Mouse (Mus musculus): Measurements from ENCODE around the gene Myo5a. TPM values are rescaled to one million over a fixed set of nuclear protein-coding genes. Genes with fewer than 3 reads are reported as not detected.

The Myo5a gene
- polyA plus RNA-seq, 1 experiment from 2014 or later, result 10.5 TPM

DNA sequence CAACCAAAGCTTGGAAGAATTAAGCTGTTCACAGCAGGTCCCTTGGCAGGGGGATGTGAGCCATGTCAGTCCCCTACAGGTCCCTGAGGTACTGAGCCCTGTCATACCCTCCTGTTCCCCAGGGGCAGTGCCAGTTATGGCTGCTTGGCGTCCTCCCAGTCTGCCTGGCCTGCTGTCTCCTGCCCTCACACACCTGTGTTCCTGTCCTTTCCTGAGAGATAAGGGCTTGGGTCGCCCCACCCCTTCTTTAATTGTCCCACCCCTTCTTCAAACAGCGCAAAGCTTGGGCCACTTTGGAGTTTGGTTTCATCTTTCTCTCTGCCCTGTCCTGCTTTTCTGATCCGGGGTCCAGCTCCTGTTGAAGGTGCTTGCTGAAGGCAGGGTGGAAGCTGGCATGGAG is 188.0 kb downstream of the Myo5a start:
- no peak overlapping the region for H3K4me3 ChIP-seq (replicated peaks; ENCODE audit: low read length)
- H3K4me1 ChIP-seq (ENCODE audit: control insufficient read depth, insufficient read depth, low read length), result peaks cover 19% of the 10 kb centered on the region
- H3K36me3 ChIP-seq (ENCODE audit: control insufficient read depth, insufficient read depth, low read length), result no peaks in the 10 kb centered on the region
- H3K9ac ChIP-seq (ENCODE audit: low read length), result no peak overlapping the region
- no peaks in the 10 kb centered on the region for H3K27me3 ChIP-seq (ENCODE audit: control insufficient read depth, insufficient read depth, low read length)
- H3K9me3 ChIP-seq (replicated peaks; ENCODE audit: control insufficient read depth, low read length), result no peaks in the 10 kb centered on the region; the same call in 1 of the 2 replicates
- H3K27ac ChIP-seq (ENCODE audit: low read length), result 0 out of 2 replicates have a peak overlapping the region, but pooled peaks have one; percentile 5
- no peak for ATAC-seq (ENCODE audit: insufficient read depth, low FRiP score)
- WGBS, result 43% methylated on average over 4 of the region's 4 CpGs
- H3K4me2 ChIP-seq (ENCODE audit: low read depth, low read length), result no peak overlapping the region

DNA sequence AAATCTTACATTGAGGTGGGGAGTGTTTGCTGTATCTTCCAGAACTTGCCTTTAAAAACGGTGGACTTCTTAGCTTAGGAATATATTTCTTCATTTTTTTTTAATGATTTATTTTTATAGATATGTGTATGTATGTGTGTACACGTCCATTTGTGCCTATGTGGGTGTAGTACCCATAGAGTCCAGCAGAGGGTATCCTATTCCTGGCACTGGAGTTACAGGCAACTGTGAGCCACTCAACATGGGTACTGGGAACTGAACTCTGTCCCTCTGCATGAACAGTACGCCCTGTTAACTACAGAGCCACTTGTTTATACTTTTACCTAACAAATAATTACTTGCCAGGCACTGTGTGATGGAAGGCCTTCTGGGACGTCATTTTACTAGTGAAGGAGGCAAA is 188.8 kb downstream of the Myo5a start:
- no peak for ATAC-seq (ENCODE audit: insufficient read depth, low FRiP score)
- Histone ChIP-seq H3K27ac (ENCODE audit: low read length) (no peak overlapping the region), H3K9me3 (replicated peaks; ENCODE audit: control insufficient read depth, low read length) (no peaks in the 10 kb centered on the region; the same call in 1 of the 2 replicates), H3K9ac (ENCODE audit: low read length) (no peak overlapping the region), H3K36me3 (ENCODE audit: control insufficient read depth, insufficient read depth, low read length) (no peaks in the 10 kb centered on the region), H3K4me2 (ENCODE audit: low read depth, low read length) (no peak overlapping the region), H3K4me1 (ENCODE audit: control insufficient read depth, insufficient read depth, low read length) (peaks cover 16% of the 10 kb centered on the region), H3K27me3 (ENCODE audit: control insufficient read depth, insufficient read depth, low read length) (no peaks in the 10 kb centered on the region), H3K4me3 (replicated peaks; ENCODE audit: low read length) (no peak overlapping the region)
- 87% methylated on average over 4 of the region's 4 CpGs for WGBS

DNA sequence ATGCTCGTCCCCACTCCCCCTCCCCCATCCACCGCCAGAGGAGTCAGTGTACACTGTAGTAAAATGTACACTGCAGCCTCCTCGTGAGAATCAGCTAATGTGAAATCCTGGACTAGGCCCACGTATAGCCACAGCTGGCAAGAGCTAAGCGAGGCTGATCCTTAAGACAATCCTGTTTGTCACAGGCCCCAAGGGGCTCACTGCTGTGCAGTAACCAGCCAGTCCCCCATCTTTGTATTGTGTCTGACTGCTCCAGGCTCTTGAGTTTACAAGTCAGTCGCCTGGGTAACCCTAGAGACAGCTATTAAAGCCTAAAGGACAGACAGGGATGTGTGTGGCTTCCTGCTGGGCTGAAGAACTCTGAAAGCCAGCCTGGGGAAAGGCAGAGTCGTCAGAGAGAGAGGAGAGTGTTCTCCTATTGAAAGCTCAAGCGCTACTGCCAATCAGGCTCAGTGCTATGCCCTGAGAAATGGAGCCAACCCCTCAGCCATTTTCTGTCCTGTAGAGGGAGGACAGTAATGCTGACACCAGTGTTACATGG is 190.6 kb downstream of the Myo5a start:
- Histone ChIP-seq H3K9me3 (replicated peaks; ENCODE audit: control insufficient read depth, low read length) (no peaks in the 10 kb centered on the region; the same call in 1 of the 2 replicates), H3K27me3 (ENCODE audit: control insufficient read depth, insufficient read depth, low read length) (no peaks in the 10 kb centered on the region), H3K4me2 (ENCODE audit: low read depth, low read length) (no peak overlapping the region), H3K27ac (ENCODE audit: low read length) (peak overlapping the region; percentile 49; the same call in 1 of the 2 replicates), H3K36me3 (ENCODE audit: control insufficient read depth, insufficient read depth, low read length) (no peaks in the 10 kb centered on the region), H3K9ac (ENCODE audit: low read length) (no peak overlapping the region; the same call in 1 of the 2 replicates), H3K4me1 (ENCODE audit: control insufficient read depth, insufficient read depth, low read length) (peaks cover 19% of the 10 kb centered on the region), H3K4me3 (replicated peaks; ENCODE audit: low read length) (no peak overlapping the region)
- whole genome bisulfite sequencing, result 27% methylated on average over 8 of the region's 8 CpGs
- ATAC-seq (ENCODE audit: insufficient read depth, low FRiP score), result no peak

DNA sequence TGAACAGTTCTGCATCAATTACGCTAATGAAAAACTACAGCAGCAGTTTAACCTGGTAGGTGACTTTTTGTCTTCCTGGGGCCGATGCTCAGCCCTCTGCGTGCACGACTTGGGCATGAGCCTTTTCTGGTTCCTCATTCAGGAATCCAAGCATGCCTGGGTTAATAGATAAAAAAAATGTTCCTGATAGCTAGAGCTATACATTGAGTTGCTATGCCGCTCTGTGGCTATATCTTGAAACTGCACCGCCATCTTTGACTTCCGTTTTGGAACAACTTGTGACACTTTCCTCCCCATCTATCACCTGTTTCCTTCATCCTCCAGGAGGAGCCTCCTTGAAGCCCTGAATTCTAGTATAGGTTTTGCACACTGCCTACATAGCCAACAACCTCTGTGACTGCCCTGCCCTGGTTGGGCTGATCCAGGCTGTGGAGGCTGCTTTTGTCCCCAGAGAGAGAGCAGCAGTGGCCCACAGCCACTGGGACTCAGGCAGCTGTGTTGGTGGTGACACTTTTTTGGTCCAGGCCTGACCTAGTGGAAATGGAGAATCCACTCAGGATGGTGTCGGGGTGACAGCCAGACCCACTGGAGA is 191.5 kb downstream of the Myo5a start:
- peaks cover 19% of the 10 kb centered on the region for H3K4me1 ChIP-seq (ENCODE audit: control insufficient read depth, insufficient read depth, low read length)
- no peaks in the 10 kb centered on the region for H3K27me3 ChIP-seq (ENCODE audit: control insufficient read depth, insufficient read depth, low read length)
- H3K4me2 ChIP-seq (ENCODE audit: low read depth, low read length), result no peak overlapping the region
- no peak overlapping the region for H3K9ac ChIP-seq (ENCODE audit: low read length)
- H3K4me3 ChIP-seq (replicated peaks; ENCODE audit: low read length), result no peak overlapping the region
- ATAC-seq (ENCODE audit: insufficient read depth, low FRiP score), result no peak
- no peaks in the 10 kb centered on the region for H3K36me3 ChIP-seq (ENCODE audit: control insufficient read depth, insufficient read depth, low read length)
- H3K9me3 ChIP-seq (replicated peaks; ENCODE audit: control insufficient read depth, low read length), result no peaks in the 10 kb centered on the region; the same call in 1 of the 2 replicates
- H3K27ac ChIP-seq (ENCODE audit: low read length), result no peak overlapping the region
- 64% methylated on average over 8 of the region's 8 CpGs for WGBS

DNA sequence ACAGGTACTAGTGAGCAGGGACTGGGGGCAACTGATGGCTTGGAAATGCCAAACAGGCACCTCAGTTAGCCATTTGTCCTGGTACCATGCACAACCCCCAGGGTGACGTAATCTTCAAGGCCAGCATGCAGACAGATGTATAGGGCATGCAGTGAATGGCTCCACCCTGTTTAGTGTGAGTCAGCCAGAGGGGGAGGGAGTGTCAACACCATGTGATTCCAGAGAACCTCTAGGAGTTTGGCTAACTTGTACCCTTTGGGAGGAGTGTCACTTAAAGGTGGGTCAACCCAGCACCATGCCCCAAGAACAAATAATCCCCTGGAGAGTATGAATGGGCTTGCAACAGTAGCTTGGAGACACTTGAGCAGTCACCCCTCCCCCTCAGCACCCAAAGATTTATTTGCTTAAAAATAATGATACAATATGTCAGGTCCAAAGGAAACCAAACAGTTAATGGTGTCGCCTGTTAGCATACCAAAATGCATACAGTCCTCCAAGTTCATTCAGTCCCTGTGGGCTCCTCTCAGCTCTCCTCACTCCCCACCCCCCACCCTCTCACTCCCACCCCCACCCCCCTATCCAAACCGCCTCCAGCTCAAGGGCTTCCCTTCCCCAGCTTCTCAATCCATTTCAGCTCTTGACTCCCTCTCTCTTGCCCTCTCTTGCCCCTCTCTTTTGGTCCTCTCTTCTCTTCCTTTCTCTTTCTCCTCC is 193.3 kb downstream of the Myo5a start:
- H3K27ac ChIP-seq (ENCODE audit: low read length), result peak overlapping the region; percentile 76

DNA sequence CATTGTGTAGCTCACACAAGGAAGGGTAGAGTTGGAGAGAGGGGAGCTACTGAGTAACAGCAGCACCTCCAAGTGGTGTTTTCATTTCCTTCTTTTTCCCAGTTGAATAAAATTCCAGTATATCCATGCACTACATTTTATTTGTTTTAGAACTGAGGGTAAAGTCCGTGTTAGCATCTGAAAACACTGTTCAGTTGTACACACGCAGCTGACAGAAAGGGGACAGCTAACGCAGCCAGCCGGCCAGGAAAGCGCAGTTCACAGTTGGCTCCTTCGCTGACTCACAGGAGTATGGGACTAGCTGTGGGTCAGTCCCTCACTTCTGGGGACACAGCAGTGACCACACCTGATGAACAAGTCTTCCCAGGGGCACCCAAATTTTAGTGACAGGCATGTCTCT is 196.3 kb downstream of the Myo5a start:
- Histone ChIP-seq H3K4me1 (ENCODE audit: control insufficient read depth, insufficient read depth, low read length) (peaks cover 10% of the 10 kb centered on the region; the same call in 1 of the 2 replicates), H3K9me3 (replicated peaks; ENCODE audit: control insufficient read depth, low read length) (no peaks in the 10 kb centered on the region), H3K4me3 (replicated peaks; ENCODE audit: low read length) (no peak overlapping the region), H3K4me2 (ENCODE audit: low read depth, low read length) (no peak overlapping the region), H3K9ac (ENCODE audit: low read length) (no peak overlapping the region), H3K27ac (ENCODE audit: low read length) (no peak overlapping the region), H3K36me3 (ENCODE audit: control insufficient read depth, insufficient read depth, low read length) (no peaks in the 10 kb centered on the region), H3K27me3 (ENCODE audit: control insufficient read depth, insufficient read depth, low read length) (no peaks in the 10 kb centered on the region)
- WGBS, result 66% methylated on average over 6 of the region's 6 CpGs
- ATAC-seq (ENCODE audit: insufficient read depth, low FRiP score), result no peak

More for the DNA sequence above, 193.3 kb downstream of the Myo5a start:
- Histone ChIP-seq H3K9me3 (replicated peaks; ENCODE audit: control insufficient read depth, low read length) (no peaks in the 10 kb centered on the region; the same call in 1 of the 2 replicates), H3K36me3 (ENCODE audit: control insufficient read depth, insufficient read depth, low read length) (no peaks in the 10 kb centered on the region), H3K4me2 (ENCODE audit: low read depth, low read length) (no peak overlapping the region), H3K9ac (ENCODE audit: low read length) (no peak overlapping the region), H3K4me1 (ENCODE audit: control insufficient read depth, insufficient read depth, low read length) (peaks cover 19% of the 10 kb centered on the region), H3K4me3 (replicated peaks; ENCODE audit: low read length) (no peak overlapping the region), H3K27me3 (ENCODE audit: control insufficient read depth, insufficient read depth, low read length) (no peaks in the 10 kb centered on the region)
- WGBS, result 31% methylated on average over 3 of the region's 3 CpGs
- peak; percentile 97 for ATAC-seq (ENCODE audit: insufficient read depth, low FRiP score)

DNA sequence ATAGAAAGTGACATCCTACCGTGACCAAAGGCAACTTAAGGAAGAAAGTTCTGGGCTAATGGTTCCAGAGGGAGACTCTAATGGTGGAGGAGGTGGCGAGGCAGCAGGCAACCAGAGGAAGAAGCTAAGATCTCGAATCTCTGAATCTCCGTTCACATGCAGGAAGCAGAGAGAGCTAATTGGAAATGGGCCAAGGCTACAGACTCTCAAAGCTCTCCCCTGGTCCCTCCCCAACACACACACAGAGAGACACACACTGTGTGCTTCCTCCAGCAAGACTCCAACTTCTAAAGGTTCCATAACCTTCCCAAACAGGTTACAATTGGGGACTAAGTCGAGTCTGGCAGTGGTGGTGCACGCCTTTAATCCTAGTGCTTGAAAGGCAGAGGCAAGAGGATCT is 199.6 kb downstream of the Myo5a start:
- Histone ChIP-seq H3K9me3 (replicated peaks; ENCODE audit: control insufficient read depth, low read length) (no peaks in the 10 kb centered on the region), H3K4me3 (replicated peaks; ENCODE audit: low read length) (no peak overlapping the region), H3K27ac (ENCODE audit: low read length) (no peak overlapping the region), H3K36me3 (ENCODE audit: control insufficient read depth, insufficient read depth, low read length) (no peaks in the 10 kb centered on the region), H3K27me3 (ENCODE audit: control insufficient read depth, insufficient read depth, low read length) (no peaks in the 10 kb centered on the region), H3K4me1 (ENCODE audit: control insufficient read depth, insufficient read depth, low read length) (no peaks in the 10 kb centered on the region), H3K9ac (ENCODE audit: low read length) (no peak overlapping the region), H3K4me2 (ENCODE audit: low read depth, low read length) (no peak overlapping the region)
- WGBS, result 66% methylated on average over 6 of the region's 6 CpGs
- no peak for ATAC-seq (ENCODE audit: insufficient read depth, low FRiP score)

DNA sequence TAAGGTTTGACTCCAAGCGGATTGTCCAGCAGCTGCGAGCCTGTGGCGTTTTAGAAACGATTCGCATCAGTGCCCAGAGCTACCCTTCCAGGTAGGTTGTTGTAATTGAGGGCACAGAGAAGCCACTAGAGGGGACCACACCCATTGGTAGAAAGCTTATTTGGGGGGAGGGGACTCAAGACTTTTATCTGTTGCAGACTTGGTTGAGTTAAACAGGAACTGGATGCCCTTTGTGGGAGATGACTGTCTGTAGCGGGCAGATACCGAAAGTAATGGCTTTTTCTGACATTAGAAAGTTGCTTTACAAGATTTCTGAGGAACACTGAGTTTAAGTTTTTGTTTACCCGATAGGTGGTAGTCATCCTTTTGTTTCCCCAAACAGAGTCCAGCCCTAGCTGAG is 200.7 kb downstream of the Myo5a start:
- no peak overlapping the region for H3K4me2 ChIP-seq (ENCODE audit: low read depth, low read length)
- H3K27me3 ChIP-seq (ENCODE audit: control insufficient read depth, insufficient read depth, low read length), result no peaks in the 10 kb centered on the region
- H3K4me3 ChIP-seq (replicated peaks; ENCODE audit: low read length), result no peak overlapping the region
- ATAC-seq (ENCODE audit: insufficient read depth, low FRiP score), result no peak
- H3K9ac ChIP-seq (ENCODE audit: low read length), result no peak overlapping the region
- no peaks in the 10 kb centered on the region for H3K4me1 ChIP-seq (ENCODE audit: control insufficient read depth, insufficient read depth, low read length)
- WGBS, result 94% methylated on average over 8 of the region's 8 CpGs
- no peaks in the 10 kb centered on the region for H3K9me3 ChIP-seq (replicated peaks; ENCODE audit: control insufficient read depth, low read length)
- H3K36me3 ChIP-seq (ENCODE audit: control insufficient read depth, insufficient read depth, low read length), result no peaks in the 10 kb centered on the region
- no peak overlapping the region for H3K27ac ChIP-seq (ENCODE audit: low read length)
